11 mouse cellular contexts compared by ENCODE assay signal in genomic region chr3:149444377-149444776, GRCm38 (mm10).
DNase-seq lines count a peak whose midpoint lies in the region; ATAC-seq and TF ChIP-seq lines count a peak whose summit lies in the region.
"Had no signal": no experiment of that assay in that cellular context is flagged by ENCODE, and none has a peak within 500 bp of the region (broad histone marks: within the 10 kb centered on the region; RNA-seq: fewer than 3 reads in every experiment).

No protein-coding gene starts in this region.

- peak overlapping the region in 1 of 2 experiments; percentile 51; a peak in 2 of 4 replicates for H3K4me3 ChIP-seq in heart, embryonic 14.5 days (ENCODE audit: control insufficient read depth in 1 of 2, insufficient read depth in 1 of 2, low read depth in 1 of 2, low read length in 2 of 2)
- 0 out of 2 replicates have a peak overlapping the region, but pooled peaks have one; percentile 45 for H3K4me3 ChIP-seq in lung, postnatal 0 days (ENCODE audit: low read depth, low read length)
- H3K4me3 ChIP-seq in midbrain, embryonic 10.5 days: peak overlapping the region; percentile 48; the same call in 1 of the 2 replicates
- H3K4me3 ChIP-seq in stomach, postnatal 0 days (ENCODE audit: low read depth, low read length): no peak overlapping the region

- TF ChIP-seq CTCF in lung, postnatal 0 days (IDR thresholded peaks at IDR 0.05): no peak
- no peak for TF ChIP-seq CTCF in stomach, postnatal 0 days (IDR thresholded peaks at IDR 0.05; ENCODE audit: low read depth)

- no peak for TF ChIP-seq EP300 in lung, postnatal 0 days (IDR thresholded peaks at IDR 0.05)
- no peak for TF ChIP-seq EP300 in stomach, postnatal 0 days (optimal IDR thresholded peaks at IDR 0.05)

- ATAC-seq in heart, embryonic 14.5 days (ENCODE audit: insufficient number of reproducible peaks, insufficient read depth, low FRiP score, low read depth): no peak
- ATAC-seq in lung, postnatal 0 days: no peak
- no peak for ATAC-seq in stomach, postnatal 0 days (ENCODE audit: low FRiP score, low TSS enrichment)
- no peak for ATAC-seq in inflammation-experienced regulatory T-cells, adult 6 months

- peaks cover 0 to 4% of the 10 kb centered on the region in 2 experiments; a peak in 1 of 4 replicates for H3K4me1 ChIP-seq in heart, embryonic 14.5 days (ENCODE audit: control insufficient read depth in 2 of 2, insufficient read depth in 2 of 2, low read length in 2 of 2)
- no peaks in the 10 kb centered on the region for H3K4me1 ChIP-seq in lung, postnatal 0 days (ENCODE audit: insufficient read depth, low read depth, low read length)
- H3K4me1 ChIP-seq in midbrain, embryonic 10.5 days: peaks cover 42% of the 10 kb centered on the region
- H3K4me1 ChIP-seq in stomach, postnatal 0 days (replicated peaks; ENCODE audit: control insufficient read depth, insufficient read depth): no peaks in the 10 kb centered on the region

- WGBS in heart, embryonic 14.5 days: 65% methylated on average over 8 of the region's 8 CpGs
- 57% methylated on average over 8 of the region's 8 CpGs for WGBS in lung, postnatal 0 days
- WGBS in midbrain, embryonic 10.5 days: 74% methylated on average over 8 of the region's 8 CpGs
- WGBS in stomach, postnatal 0 days: 60% methylated on average over 8 of the region's 8 CpGs

- H3K36me3 ChIP-seq in heart, embryonic 14.5 days (ENCODE audit: control insufficient read depth, insufficient read depth, low read length): no peaks in the 10 kb centered on the region
- H3K36me3 ChIP-seq in lung, postnatal 0 days (ENCODE audit: insufficient read depth, low read length): no peaks in the 10 kb centered on the region
- H3K36me3 ChIP-seq in midbrain, embryonic 10.5 days: no peaks in the 10 kb centered on the region
- no peaks in the 10 kb centered on the region for H3K36me3 ChIP-seq in stomach, postnatal 0 days (ENCODE audit: control insufficient read depth, insufficient read depth, low read length)
- H3K36me3 ChIP-seq: embryonic facial prominence, embryonic 12.5 days had no signal

- H3K4me2 ChIP-seq in heart, embryonic 14.5 days (ENCODE audit: low read length): peak overlapping the region; percentile 67
- H3K4me2 ChIP-seq in lung, postnatal 0 days (replicated peaks; ENCODE audit: low read depth, low read length): peak overlapping the region; percentile 51; the same call in 1 of the 2 replicates
- H3K4me2 ChIP-seq in stomach, postnatal 0 days (replicated peaks; ENCODE audit: low read depth): peak overlapping the region; percentile 48; the same call in 1 of the 2 replicates

- no peaks in the 10 kb centered on the region for H3K9me3 ChIP-seq in heart, embryonic 14.5 days (ENCODE audit: control insufficient read depth, low read length)
- H3K9me3 ChIP-seq in lung, postnatal 0 days (ENCODE audit: low read length): no peaks in the 10 kb centered on the region
- H3K9me3 ChIP-seq in midbrain, embryonic 10.5 days (replicated peaks): no peaks in the 10 kb centered on the region
- H3K9me3 ChIP-seq in stomach, postnatal 0 days (ENCODE audit: control insufficient read depth, low read length): no peaks in the 10 kb centered on the region
- H3K9me3 ChIP-seq: embryonic facial prominence, embryonic 12.5 days had no signal

- H3K9ac ChIP-seq in heart, embryonic 14.5 days (ENCODE audit: low read length): peak overlapping the region; percentile 64; the same call in 1 of the 2 replicates
- H3K9ac ChIP-seq in lung, postnatal 0 days (replicated peaks; ENCODE audit: low read depth): no peak overlapping the region
- no peak overlapping the region for H3K9ac ChIP-seq in stomach, postnatal 0 days (ENCODE audit: low read length)
- H3K9ac ChIP-seq: embryonic facial prominence, embryonic 12.5 days; liver, embryonic 14.5 days had no signal

- no peak overlapping the region for H3K27ac ChIP-seq in heart, embryonic 14.5 days (replicated peaks in 1 of 2; ENCODE audit: control insufficient read depth in 1 of 2, insufficient read depth in 1 of 2, low read depth in 2 of 2, low read length in 2 of 2)
- no peak overlapping the region for H3K27ac ChIP-seq in lung, postnatal 0 days (ENCODE audit: low read length)
- no peak overlapping the region for H3K27ac ChIP-seq in midbrain, embryonic 10.5 days (replicated peaks)
- H3K27ac ChIP-seq in stomach, postnatal 0 days (replicated peaks): no peak overlapping the region
- H3K27ac ChIP-seq: embryonic facial prominence, embryonic 12.5 days; liver, embryonic 14.5 days had no signal

- DNase-seq in heart, adult 8-10 months (ENCODE audit: low spot score): no peak
- DNase-seq in lung, postnatal 0 days (ENCODE audit: low spot score): no peak
- DNase-seq in lung, postnatal 25 days (ENCODE audit: low spot score): no peak
- DNase-seq in midbrain, embryonic 10.5 days (ENCODE audit: low spot score): no peak
- no peak for DNase-seq in stomach, postnatal 0 days (ENCODE audit: low spot score)
- no peak for DNase-seq in cerebellum, adult 9-11 months
- DNase-seq: thymus, postnatal 14 days had no signal

- H3K27me3 ChIP-seq in heart, embryonic 14.5 days (ENCODE audit: control insufficient read depth, insufficient read depth, low read length): no peaks in the 10 kb centered on the region
- no peaks in the 10 kb centered on the region for H3K27me3 ChIP-seq in lung, postnatal 0 days (replicated peaks; ENCODE audit: insufficient read depth, low read length)
- peaks cover 17% of the 10 kb centered on the region; the same call in 1 of the 2 replicates for H3K27me3 ChIP-seq in midbrain, embryonic 10.5 days (ENCODE audit: low read depth, poor library complexity, severe bottlenecking)
- H3K27me3 ChIP-seq in stomach, postnatal 0 days (ENCODE audit: control insufficient read depth, insufficient read depth, low read length): no peaks in the 10 kb centered on the region
